Mouse (Mus musculus): ENCODE results near the gene Npas1. TPM values are rescaled to one million over a fixed set of nuclear protein-coding genes. Genes with fewer than 3 reads are reported as not detected.

The Npas1 gene
- polyA plus RNA-seq, 2 experiments: 0.03 to 0.15 TPM

- TF ChIP-seq POLR2A (IDR thresholded peaks at IDR 0.05; ENCODE audit: borderline replicate concordance, extremely low read depth, insufficient read depth, insufficient read length): no peak
- no peaks in the 10 kb centered on the region for H3K36me3 ChIP-seq (ENCODE audit: control insufficient read depth, insufficient read depth, low read length)
- 6% methylated on average over 17 of the region's 17 CpGs for WGBS
Observed at GRCm38 (mm10) chr7:16472116-16472709, 5.3 kb downstream of the Npas1 start.

GRCm38 (mm10) chr7:16471549-16471948 is 6.0 kb downstream of the Npas1 start:
- DNase-seq (ENCODE audit: low spot score): no peak

More at GRCm38 (mm10) chr7:16472116-16472709, 5.3 kb downstream of the Npas1 start:
- no peak overlapping the region for H3K4me2 ChIP-seq (replicated peaks; ENCODE audit: low read depth, low read length, severe bottlenecking)
- H3K27ac ChIP-seq (replicated peaks; ENCODE audit: low read depth, low read length): no peak overlapping the region
- H3K9ac ChIP-seq (ENCODE audit: low read depth, low read length, severe bottlenecking): no peak overlapping the region
- no peaks in the 10 kb centered on the region for H3K9me3 ChIP-seq (ENCODE audit: control insufficient read depth, low read length)
- ATAC-seq (ENCODE audit: low FRiP score, low read depth) (no peak), DNase-seq (ENCODE audit: low spot score) (no peak)
- H3K4me3 ChIP-seq (replicated peaks; ENCODE audit: low read length): no peak overlapping the region
- H3K4me1 ChIP-seq (ENCODE audit: control insufficient read depth, insufficient read depth, low read length): peaks cover 13% of the 10 kb centered on the region
- peaks cover 61% of the 10 kb centered on the region for H3K27me3 ChIP-seq (ENCODE audit: control insufficient read depth, insufficient read depth, low read length)

GRCm38 (mm10) chr7:16468115-16468514 is 9.4 kb downstream of the Npas1 start:
- Histone ChIP-seq H3K4me2 (replicated peaks; ENCODE audit: low read depth, low read length, severe bottlenecking) (no peak overlapping the region), H3K27ac (replicated peaks; ENCODE audit: low read depth, low read length) (no peak overlapping the region), H3K36me3 (ENCODE audit: control insufficient read depth, insufficient read depth, low read length) (no peaks in the 10 kb centered on the region), H3K9ac (ENCODE audit: low read depth, low read length, severe bottlenecking) (no peak overlapping the region), H3K4me3 (replicated peaks; ENCODE audit: low read length) (no peak overlapping the region), H3K4me1 (ENCODE audit: control insufficient read depth, insufficient read depth, low read length) (no peaks in the 10 kb centered on the region), H3K27me3 (ENCODE audit: control insufficient read depth, insufficient read depth, low read length) (peaks cover 22% of the 10 kb centered on the region), H3K9me3 (ENCODE audit: control insufficient read depth, low read length) (no peaks in the 10 kb centered on the region)
- 7% methylated on average over 4 of the region's 5 CpGs for WGBS
- ATAC-seq (ENCODE audit: low FRiP score, low read depth) (no peak), DNase-seq (ENCODE audit: low spot score) (no peak)
- no peak for TF ChIP-seq POLR2A (IDR thresholded peaks at IDR 0.05; ENCODE audit: borderline replicate concordance, extremely low read depth, insufficient read depth, insufficient read length)

More at GRCm38 (mm10) chr7:16471549-16471948, 6.0 kb downstream of the Npas1 start:
- 39% methylated on average over 9 of the region's 9 CpGs for WGBS
- H3K4me3 ChIP-seq (replicated peaks; ENCODE audit: low read length): no peak overlapping the region
- H3K27ac ChIP-seq (replicated peaks; ENCODE audit: low read depth, low read length): no peak overlapping the region
- H3K4me2 ChIP-seq (replicated peaks; ENCODE audit: low read depth, low read length, severe bottlenecking): no peak overlapping the region
- peaks cover 55% of the 10 kb centered on the region for H3K27me3 ChIP-seq (ENCODE audit: control insufficient read depth, insufficient read depth, low read length)
- no peak for ATAC-seq (ENCODE audit: low FRiP score, low read depth)
- TF ChIP-seq POLR2A (IDR thresholded peaks at IDR 0.05; ENCODE audit: borderline replicate concordance, extremely low read depth, insufficient read depth, insufficient read length): no peak
- H3K4me1 ChIP-seq (ENCODE audit: control insufficient read depth, insufficient read depth, low read length): peaks cover 13% of the 10 kb centered on the region
- H3K36me3 ChIP-seq (ENCODE audit: control insufficient read depth, insufficient read depth, low read length): no peaks in the 10 kb centered on the region
- no peaks in the 10 kb centered on the region for H3K9me3 ChIP-seq (ENCODE audit: control insufficient read depth, low read length)
- no peak overlapping the region for H3K9ac ChIP-seq (ENCODE audit: low read depth, low read length, severe bottlenecking)

GRCm38 (mm10) chr7:16466565-16466964 is 11.0 kb downstream of the Npas1 start:
- no peak overlapping the region for H3K4me3 ChIP-seq (replicated peaks; ENCODE audit: low read length)
- peaks cover 10% of the 10 kb centered on the region for H3K27me3 ChIP-seq (ENCODE audit: control insufficient read depth, insufficient read depth, low read length)
- whole genome bisulfite sequencing: 64% methylated on average over 4 of the region's 4 CpGs
- no peak overlapping the region for H3K27ac ChIP-seq (replicated peaks; ENCODE audit: low read depth, low read length)
- DNase-seq (ENCODE audit: low spot score) (no peak), ATAC-seq (ENCODE audit: low FRiP score, low read depth) (no peak)
- no peaks in the 10 kb centered on the region for H3K4me1 ChIP-seq (ENCODE audit: control insufficient read depth, insufficient read depth, low read length)
- no peak for TF ChIP-seq POLR2A (IDR thresholded peaks at IDR 0.05; ENCODE audit: borderline replicate concordance, extremely low read depth, insufficient read depth, insufficient read length)
- H3K9ac ChIP-seq (ENCODE audit: low read depth, low read length, severe bottlenecking): no peak overlapping the region
- H3K9me3 ChIP-seq (ENCODE audit: control insufficient read depth, low read length): no peaks in the 10 kb centered on the region
- no peak overlapping the region for H3K4me2 ChIP-seq (replicated peaks; ENCODE audit: low read depth, low read length, severe bottlenecking)
- H3K36me3 ChIP-seq (ENCODE audit: control insufficient read depth, insufficient read depth, low read length): no peaks in the 10 kb centered on the region

GRCm38 (mm10) chr7:16465568-16465967 is 12.0 kb downstream of the Npas1 start:
- no peak overlapping the region for H3K4me3 ChIP-seq (replicated peaks; ENCODE audit: low read length)
- no peak overlapping the region for H3K27ac ChIP-seq (replicated peaks; ENCODE audit: low read depth, low read length)
- no peak for DNase-seq (ENCODE audit: low spot score)
- no peak for ATAC-seq (ENCODE audit: low FRiP score, low read depth)
- H3K27me3 ChIP-seq (ENCODE audit: control insufficient read depth, insufficient read depth, low read length): 0 out of 2 replicates have a peak, but pooled peaks cover under 1% of the 10 kb centered on the region
- WGBS: 92% methylated on average over 5 of the region's 5 CpGs
- H3K4me2 ChIP-seq (replicated peaks; ENCODE audit: low read depth, low read length, severe bottlenecking): no peak overlapping the region
- no peak overlapping the region for H3K9ac ChIP-seq (ENCODE audit: low read depth, low read length, severe bottlenecking)
- no peaks in the 10 kb centered on the region for H3K4me1 ChIP-seq (ENCODE audit: control insufficient read depth, insufficient read depth, low read length)
- H3K36me3 ChIP-seq (ENCODE audit: control insufficient read depth, insufficient read depth, low read length): no peaks in the 10 kb centered on the region
- no peaks in the 10 kb centered on the region for H3K9me3 ChIP-seq (ENCODE audit: control insufficient read depth, low read length)
- TF ChIP-seq POLR2A (IDR thresholded peaks at IDR 0.05; ENCODE audit: borderline replicate concordance, extremely low read depth, insufficient read depth, insufficient read length): no peak

Measured in limb, embryonic 14.5 days (tissue).